Mouse (Mus musculus): ENCODE results near the gene Ntsr2. TPM values are rescaled to one million over a fixed set of nuclear protein-coding genes. Genes with fewer than 3 reads are reported as not detected.

Ntsr2 gene
- polyA plus RNA-seq (2012; fragmentation: generic; extraction: Trizol), result not detected

- H3K27me3 ChIP-seq (ENCODE audit: control insufficient read depth, insufficient read depth, insufficient read length), result peaks cover 52% of the 10 kb centered on the region
- no peak within 1 kb of the TSS for H3K4me2 ChIP-seq (ENCODE audit: low read depth)
- no peaks in the 10 kb centered on the region for H3K36me3 ChIP-seq (ENCODE audit: control insufficient read depth, insufficient read depth)
- H3K4me3 ChIP-seq, result no peak within 1 kb of the TSS
- H3K79me2 ChIP-seq (ENCODE audit: control insufficient read depth, insufficient read depth), result no peaks in the 10 kb centered on the region
- TF ChIP-seq USF1 (IDR thresholded peaks at IDR 0.05; ENCODE audit: low read depth), result no peak
- TF ChIP-seq REST (IDR thresholded peaks at IDR 0.05; ENCODE audit: insufficient read depth, insufficient read length), result peak; percentile 90
- no peak for TF ChIP-seq POLR2A (IDR thresholded peaks at IDR 0.05; ENCODE audit: insufficient read length, low read depth)
- H3ac ChIP-seq (ENCODE audit: control insufficient read depth, insufficient read length), result no peak within 1 kb of the TSS
Observed at GRCm38 (mm10) chr12:16653332-16654093, at the start of gene Ntsr2. TSS of gene Ntsr2 (plus strand) at chr12:16653382.

GRCm38 (mm10) chr12:16605624-16606023, 47.6 kb upstream of the Ntsr2 start:
- Histone ChIP-seq H3K4me2 (ENCODE audit: low read depth) (no peak overlapping the region), H3ac (ENCODE audit: control insufficient read depth, insufficient read length) (no peak overlapping the region), H3K27me3 (ENCODE audit: control insufficient read depth, insufficient read depth, insufficient read length) (peaks cover 23% of the 10 kb centered on the region), H3K79me2 (ENCODE audit: control insufficient read depth, insufficient read depth) (no peaks in the 10 kb centered on the region), H3K4me3 (no peak overlapping the region), H3K36me3 (ENCODE audit: control insufficient read depth, insufficient read depth) (no peaks in the 10 kb centered on the region)
- no peak for TF ChIP-seq E2F4 (IDR thresholded peaks at IDR 0.05; ENCODE audit: insufficient read depth)
- TF ChIP-seq TCF12 (IDR thresholded peaks at IDR 0.05; ENCODE audit: insufficient read depth, poor library complexity, severe bottlenecking), result no peak
- no peak for TF ChIP-seq SRF (IDR thresholded peaks at IDR 0.05; ENCODE audit: control insufficient read depth, insufficient read length, low read depth)
- TF ChIP-seq MYOG (IDR thresholded peaks at IDR 0.05; ENCODE audit: control insufficient read depth in 1 of 3, insufficient read depth in 1 of 3, insufficient read length in 2 of 3, low read depth in 2 of 3), result no peak
- TF ChIP-seq POLR2A (IDR thresholded peaks at IDR 0.05; ENCODE audit: insufficient read length, low read depth), result no peak
- TF ChIP-seq POLR2AphosphoS2 (IDR thresholded peaks at IDR 0.05; ENCODE audit: insufficient read length, low read depth), result no peak
- no peak for TF ChIP-seq USF1 (IDR thresholded peaks at IDR 0.05; ENCODE audit: low read depth)
- TF ChIP-seq TCF3 (IDR thresholded peaks at IDR 0.05; ENCODE audit: insufficient read length, low read depth), result no peak
- no peak for TF ChIP-seq MAX (IDR thresholded peaks at IDR 0.05; ENCODE audit: low read depth)
- no peak for TF ChIP-seq REST (IDR thresholded peaks at IDR 0.05; ENCODE audit: insufficient read depth, insufficient read length)
- no peak for TF ChIP-seq MYOD1 (IDR thresholded peaks at IDR 0.05; ENCODE audit: control insufficient read depth in 1 of 3, insufficient read length in 2 of 3, low read depth in 2 of 3)
- no peak for TF ChIP-seq CEBPB (IDR thresholded peaks at IDR 0.05; ENCODE audit: insufficient read depth, poor library complexity, severe bottlenecking)

- no peak within 1 kb of the TSS for H3K4me2 ChIP-seq (ENCODE audit: low read depth)
- TF ChIP-seq REST (IDR thresholded peaks at IDR 0.05; ENCODE audit: insufficient read depth, insufficient read length), result no peak
- H3K79me2 ChIP-seq (ENCODE audit: control insufficient read depth, insufficient read depth), result no peaks in the 10 kb centered on the region
- no peak within 1 kb of the TSS for H3K4me3 ChIP-seq
- no peaks in the 10 kb centered on the region for H3K36me3 ChIP-seq (ENCODE audit: control insufficient read depth, insufficient read depth)
- peaks cover 33% of the 10 kb centered on the region for H3K27me3 ChIP-seq (ENCODE audit: control insufficient read depth, insufficient read depth, insufficient read length)
- H3ac ChIP-seq (ENCODE audit: control insufficient read depth, insufficient read length), result no peak within 1 kb of the TSS
Observed at GRCm38 (mm10) chr12:16610936-16611335, 42.2 kb upstream of the Ntsr2 start, which contains the start of gene Lpin1. TSS of gene Lpin1 (minus strand) at chr12:16610966.

- Histone ChIP-seq H3K4me3 (no peak overlapping the region), H3K27me3 (ENCODE audit: control insufficient read depth, insufficient read depth, insufficient read length) (peaks cover 22% of the 10 kb centered on the region)
Observed at GRCm38 (mm10) chr12:16614556-16614955, 38.6 kb upstream of the Ntsr2 start.

GRCm38 (mm10) chr12:16615738-16616137, 37.4 kb upstream of the Ntsr2 start:
- Histone ChIP-seq H3K4me3 (no peak overlapping the region), H3K4me2 (ENCODE audit: low read depth) (no peak overlapping the region), H3K27me3 (ENCODE audit: control insufficient read depth, insufficient read depth, insufficient read length) (peaks cover 22% of the 10 kb centered on the region), H3K79me2 (ENCODE audit: control insufficient read depth, insufficient read depth) (no peaks in the 10 kb centered on the region), H3ac (ENCODE audit: control insufficient read depth, insufficient read length) (no peak overlapping the region), H3K36me3 (ENCODE audit: control insufficient read depth, insufficient read depth) (no peaks in the 10 kb centered on the region)
- TF ChIP-seq E2F4 (IDR thresholded peaks at IDR 0.05; ENCODE audit: insufficient read depth) (no peak), REST (IDR thresholded peaks at IDR 0.05; ENCODE audit: insufficient read depth, insufficient read length) (no peak), MYOG (IDR thresholded peaks at IDR 0.05; ENCODE audit: control insufficient read depth in 1 of 3, insufficient read depth in 1 of 3, insufficient read length in 2 of 3, low read depth in 2 of 3) (no peak), CEBPB (IDR thresholded peaks at IDR 0.05; ENCODE audit: insufficient read depth, poor library complexity, severe bottlenecking) (no peak), TCF3 (IDR thresholded peaks at IDR 0.05; ENCODE audit: insufficient read length, low read depth) (no peak), MYOD1 (IDR thresholded peaks at IDR 0.05; ENCODE audit: control insufficient read depth in 1 of 3, insufficient read length in 2 of 3, low read depth in 2 of 3) (no peak), POLR2A (IDR thresholded peaks at IDR 0.05; ENCODE audit: insufficient read length, low read depth) (no peak), MAX (IDR thresholded peaks at IDR 0.05; ENCODE audit: low read depth) (no peak), SRF (IDR thresholded peaks at IDR 0.05; ENCODE audit: control insufficient read depth, insufficient read length, low read depth) (no peak), POLR2AphosphoS2 (IDR thresholded peaks at IDR 0.05; ENCODE audit: insufficient read length, low read depth) (no peak), USF1 (IDR thresholded peaks at IDR 0.05; ENCODE audit: low read depth) (no peak)

More at GRCm38 (mm10) chr12:16614556-16614955, 38.6 kb upstream of the Ntsr2 start:
- no peak overlapping the region for H3K4me2 ChIP-seq (ENCODE audit: low read depth)
- no peaks in the 10 kb centered on the region for H3K79me2 ChIP-seq (ENCODE audit: control insufficient read depth, insufficient read depth)
- no peaks in the 10 kb centered on the region for H3K36me3 ChIP-seq (ENCODE audit: control insufficient read depth, insufficient read depth)
- TF ChIP-seq MYOD1 (IDR thresholded peaks at IDR 0.05; ENCODE audit: control insufficient read depth in 1 of 3, insufficient read length in 2 of 3, low read depth in 2 of 3) (no peak), POLR2A (IDR thresholded peaks at IDR 0.05; ENCODE audit: insufficient read length, low read depth) (no peak), SRF (IDR thresholded peaks at IDR 0.05; ENCODE audit: control insufficient read depth, insufficient read length, low read depth) (no peak)
- H3ac ChIP-seq (ENCODE audit: control insufficient read depth, insufficient read length), result no peak overlapping the region

Measured in myocyte (in vitro differentiated cells).